8 mouse cellular contexts compared by ENCODE assay signal in the genomic region with DNA sequence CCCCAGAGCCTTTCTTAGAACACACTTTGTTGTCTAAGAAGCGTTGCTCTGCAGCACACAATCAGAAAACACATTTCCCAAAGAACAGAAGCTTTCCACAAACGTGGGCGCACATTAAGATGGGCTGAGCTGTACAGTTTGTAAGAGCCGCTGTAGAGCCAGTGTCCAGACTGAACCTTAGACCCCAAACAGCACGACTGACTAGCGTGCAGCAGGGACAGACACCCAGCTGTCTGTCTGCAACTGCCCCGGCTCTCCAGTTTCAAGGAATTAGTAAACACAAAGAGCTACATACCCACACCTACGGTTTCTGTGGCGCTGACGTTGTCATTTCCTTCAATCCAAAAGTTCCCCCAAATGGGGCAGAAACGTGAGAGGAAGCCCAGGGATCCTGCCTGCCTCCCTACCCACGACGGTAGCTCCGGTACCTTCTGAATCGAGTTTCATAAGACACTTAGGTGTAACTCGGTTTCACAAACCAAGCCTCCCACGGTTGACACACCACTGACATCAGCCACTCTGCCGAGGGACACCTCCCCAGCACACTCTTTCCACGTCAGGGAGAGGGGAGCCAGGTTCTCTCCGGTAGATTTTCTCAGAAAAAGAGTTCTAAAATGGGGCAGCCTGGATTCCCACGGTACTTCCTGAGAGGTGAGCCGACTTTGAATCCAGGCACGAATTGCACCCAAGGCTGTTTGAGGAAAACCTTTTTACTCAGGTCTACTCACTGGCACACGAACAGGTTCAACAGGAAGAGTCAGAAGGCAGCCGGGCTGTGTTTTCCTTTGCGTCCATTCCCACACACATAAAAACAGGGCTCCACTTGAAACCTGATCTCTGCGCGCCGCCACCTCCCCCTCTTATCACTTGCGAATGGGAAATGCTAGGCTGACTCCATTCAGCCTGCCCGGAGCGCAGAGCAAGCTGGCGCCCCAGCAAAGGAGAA. TPM values are rescaled to one million over a fixed set of nuclear protein-coding genes. Genes with fewer than 3 reads are reported as not detected.
A peak's percentile ranks its signal among the peaks of the same experiment; 100 is the strongest.
DNase-seq lines count a peak whose midpoint lies in the region; ATAC-seq and TF ChIP-seq lines count a peak whose summit lies in the region.

No protein-coding gene starts in this region.

- H3K27me3 ChIP-seq in liver, embryonic 15.5 days: no peaks in the 10 kb centered on the region

- DNase-seq in NIH3T3 (ENCODE audit: low read depth): peak; percentile 32
- DNase-seq in brain, embryonic 14.5 days (ENCODE audit: low read depth): peak; percentile 83
- DNase-seq in gastrocnemius, postnatal 14 days: peak; percentile 48
- peak; percentile 72 for DNase-seq in neural tube, embryonic 10.5 days (ENCODE audit: extremely low spot score, low spot score)
- DNase-seq in urinary bladder, postnatal 25 days (ENCODE audit: low spot score): peak; percentile 48
- no peak for DNase-seq in layer of hippocampus, adult 8-10 months (ENCODE audit: low spot score in 2 of 2)

- H3K27ac ChIP-seq in liver, embryonic 15.5 days (replicated peaks): peak overlapping the region; percentile 46

- peak overlapping the region; percentile 69 for H3K4me2 ChIP-seq in liver, embryonic 15.5 days

- peak overlapping the region; percentile 19; the same call in 1 of the 2 replicates for H3K9ac ChIP-seq in liver, embryonic 15.5 days

- 2% methylated on average over 33 of the region's 33 CpGs for WGBS in liver, embryonic 15.5 days (ENCODE audit: insufficient replicate concordance)

- ATAC-seq in inflammation-experienced regulatory T-cells, adult 6 months: peak; percentile 56
- peak; percentile 66 for ATAC-seq in liver, embryonic 15.5 days (ENCODE audit: insufficient read depth)

- H3K36me3 ChIP-seq in liver, embryonic 15.5 days (replicated peaks): no peaks in the 10 kb centered on the region

- no peak for TF ChIP-seq POLR2A in brain, embryonic 14.5 days (IDR thresholded peaks at IDR 0.05; ENCODE audit: borderline replicate concordance, extremely low read depth, insufficient read depth, insufficient read length, poor library complexity, severe bottlenecking)

- H3K4me3 ChIP-seq in liver, embryonic 15.5 days (replicated peaks): peak overlapping the region; percentile 49

- intact Hi-C loops in gastrocnemius, postnatal 14 days (cut with DNase I; ENCODE audit: low total_unique reads): no loop called here

- no peaks in the 10 kb centered on the region for H3K9me3 ChIP-seq in liver, embryonic 15.5 days (replicated peaks)

- peaks cover 9% of the 10 kb centered on the region for H3K4me1 ChIP-seq in liver, embryonic 15.5 days (replicated peaks)

- no peak for TF ChIP-seq CTCF in brain, embryonic 14.5 days (IDR thresholded peaks at IDR 0.05; ENCODE audit: borderline replicate concordance, extremely low read depth, insufficient read depth, insufficient read length)

RNA-seq across cellular contexts. Expression of a gene that starts 59.3 kb away (rescaled TPM):
- polyA plus RNA-seq in brain, embryonic 14.5 days (2012; rRNA removed): 0.05 and 0.09 TPM in 2 replicates
- total RNA-seq in gastrocnemius, postnatal 14 days (2021): 100 to 1,000 TPM; 106 to 144 TPM
- polyA plus RNA-seq in inflammation-experienced regulatory T-cells, adult 6 months (2017; shearing (Covaris generic)): under 1 TPM in 2 of 3 experiments, not detected in 1; 0.15 to 0.16 TPM
- 0.26 and 0.47 TPM in 2 replicates for polyA plus RNA-seq in liver, embryonic 15.5 days (2015; fragmentation: Nextera tagmentation; extraction: Ambion mirVana)
- under 1 TPM in 1 of 4 experiments, not detected in 3; 0.16 TPM for total RNA-seq in layer of hippocampus, adult 8-10 months (2022)

Comparison
In these comparisons a context has a peak if more than half of its experiments do, and no peak if none do; other contexts are left out.
1. DNase-seq: peak in NIH3T3 (single experiment), brain, embryonic 14.5 days (single experiment), gastrocnemius, postnatal 14 days (single experiment), neural tube, embryonic 10.5 days (single experiment) and urinary bladder, postnatal 25 days (single experiment); none in layer of hippocampus, adult 8-10 months (0 of 2).